Mouse (Mus musculus) lung, postnatal 25 days (tissue): Measurements from ENCODE around the gene Tbxa2r.

Experiments
- DNase-seq: peaks from one replicate; pipeline ENCODE4 v3.0.0; 2022; ENCODE audit warnings: low spot score

The Tbxa2r gene

DNA sequence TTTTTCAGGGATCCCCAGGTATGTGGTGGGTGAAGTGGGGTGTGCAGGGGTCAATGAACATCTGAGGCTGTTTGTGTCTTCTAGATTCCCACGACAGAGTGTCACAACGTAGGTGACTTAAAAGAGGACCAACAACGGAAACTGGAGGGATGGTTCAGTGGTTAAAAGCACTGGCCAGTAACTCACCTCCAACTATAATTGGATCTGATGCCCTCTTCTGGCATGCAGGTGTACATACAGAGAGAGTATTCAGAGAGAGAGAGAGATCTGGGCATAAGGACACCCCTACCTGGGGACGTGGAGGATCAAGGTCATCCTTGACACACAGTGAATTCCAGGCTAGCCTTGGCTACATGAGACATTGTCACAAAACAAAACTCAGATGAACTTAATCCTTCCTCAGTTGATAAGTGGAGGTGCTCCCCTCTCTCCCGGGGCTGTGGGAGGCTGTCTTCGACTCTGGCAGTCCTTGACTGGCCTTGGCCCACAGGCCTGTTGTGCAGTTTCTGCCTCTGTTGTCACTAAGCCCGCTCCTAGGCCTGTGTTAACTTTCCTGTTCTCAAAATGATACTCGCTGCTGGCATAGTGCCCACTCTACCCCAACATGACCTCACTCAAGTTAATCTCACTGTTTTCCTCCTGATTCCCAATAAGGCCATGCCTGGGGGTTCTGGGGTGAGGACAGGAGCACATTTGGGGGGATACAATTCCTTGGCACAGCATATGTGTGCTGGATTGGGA lies 16.1 kb downstream of the Tbxa2r start:
- DNase-seq: no peak

DNA sequence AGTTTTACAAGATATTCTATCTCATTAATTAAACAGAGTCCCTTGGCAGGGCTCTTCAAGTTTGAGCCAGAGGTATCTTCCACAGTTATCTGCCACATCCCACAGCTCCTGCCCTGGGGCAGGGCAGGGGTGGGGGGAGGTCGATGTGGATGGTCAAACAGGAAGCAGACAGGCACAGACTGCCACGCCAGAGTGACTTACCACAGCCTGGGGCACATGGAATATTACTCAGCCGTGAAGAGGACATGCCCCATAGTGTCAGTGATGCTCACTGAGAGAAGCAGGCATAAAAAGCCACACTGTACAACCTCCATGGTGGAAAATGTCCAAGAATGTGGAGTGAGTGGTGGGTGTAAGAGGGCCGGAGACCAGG lies 16.6 kb downstream of the Tbxa2r start:
- no peak for DNase-seq

DNA sequence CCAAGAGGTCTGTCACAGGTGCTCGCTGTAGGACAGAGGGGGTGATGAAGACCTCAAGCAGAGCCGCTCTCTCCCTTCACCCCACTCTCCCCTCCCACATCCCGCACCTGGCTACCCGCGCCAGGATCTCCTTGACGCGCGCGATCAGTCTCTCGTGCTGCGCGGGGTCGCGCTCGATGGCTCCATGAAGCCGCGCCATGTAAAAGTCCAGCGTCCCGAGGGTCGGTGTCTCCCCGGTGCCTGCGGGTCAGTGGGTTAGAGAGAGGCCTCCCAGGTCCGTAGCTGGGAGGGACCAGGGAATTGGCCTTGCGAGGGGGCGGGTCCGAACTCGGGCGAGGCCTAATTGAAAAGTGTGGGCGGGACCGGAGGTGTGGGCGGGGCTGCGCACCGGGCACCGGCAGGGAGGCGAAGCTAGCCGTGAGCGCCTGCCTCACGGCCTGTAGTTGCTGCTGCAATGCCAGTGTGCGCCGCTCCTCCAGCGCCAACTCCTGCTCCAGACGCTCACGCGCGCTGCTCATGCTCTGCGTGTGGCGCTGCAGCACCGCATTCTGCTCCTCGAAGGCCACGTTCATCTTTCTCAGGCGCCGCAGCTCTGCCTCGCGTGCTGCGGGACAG lies 18.0 kb downstream of the Tbxa2r start:
- peak; percentile 72 for DNase-seq

DNA sequence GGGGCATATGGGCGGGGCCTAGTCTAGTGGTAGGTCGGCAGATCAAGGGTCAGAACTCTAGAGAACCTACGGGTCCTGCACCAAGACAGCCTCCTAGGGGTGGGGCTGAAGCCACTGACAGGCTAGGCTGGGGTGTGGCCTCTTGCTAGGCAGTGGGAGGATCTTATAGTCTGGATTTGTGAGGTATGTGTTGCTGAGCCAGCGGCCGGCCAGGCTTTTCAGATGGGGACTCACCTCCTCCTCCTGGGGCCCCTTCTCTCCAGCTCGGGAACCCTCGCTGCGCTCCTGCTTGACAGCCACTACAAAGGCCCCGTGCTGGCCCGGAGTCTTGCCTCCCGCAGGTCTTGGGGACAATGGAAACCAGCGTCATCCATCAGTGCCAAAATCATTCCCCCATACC lies 20.6 kb downstream of the Tbxa2r start:
- DNase-seq: peak; percentile 55

DNA sequence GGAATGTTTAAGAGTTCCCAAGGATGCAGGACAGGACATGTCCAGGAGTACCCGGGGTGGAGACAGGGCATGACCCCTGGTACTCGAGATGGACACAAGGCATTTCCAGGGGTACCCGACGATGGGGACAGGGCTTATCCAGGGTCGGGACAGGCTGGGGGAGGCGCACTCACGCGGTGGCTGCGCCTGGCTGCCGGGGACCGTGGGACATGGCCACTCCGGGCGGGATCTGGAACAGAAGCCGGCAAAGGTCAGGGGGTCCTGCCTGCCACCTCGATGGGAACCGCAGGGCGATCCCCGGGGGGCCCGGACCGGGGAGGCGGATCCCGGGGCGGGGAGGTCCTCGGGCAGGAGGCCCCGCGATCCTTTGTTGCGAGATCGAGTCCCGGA lies 21.4 kb downstream of the Tbxa2r start:
- no peak for DNase-seq

DNA sequence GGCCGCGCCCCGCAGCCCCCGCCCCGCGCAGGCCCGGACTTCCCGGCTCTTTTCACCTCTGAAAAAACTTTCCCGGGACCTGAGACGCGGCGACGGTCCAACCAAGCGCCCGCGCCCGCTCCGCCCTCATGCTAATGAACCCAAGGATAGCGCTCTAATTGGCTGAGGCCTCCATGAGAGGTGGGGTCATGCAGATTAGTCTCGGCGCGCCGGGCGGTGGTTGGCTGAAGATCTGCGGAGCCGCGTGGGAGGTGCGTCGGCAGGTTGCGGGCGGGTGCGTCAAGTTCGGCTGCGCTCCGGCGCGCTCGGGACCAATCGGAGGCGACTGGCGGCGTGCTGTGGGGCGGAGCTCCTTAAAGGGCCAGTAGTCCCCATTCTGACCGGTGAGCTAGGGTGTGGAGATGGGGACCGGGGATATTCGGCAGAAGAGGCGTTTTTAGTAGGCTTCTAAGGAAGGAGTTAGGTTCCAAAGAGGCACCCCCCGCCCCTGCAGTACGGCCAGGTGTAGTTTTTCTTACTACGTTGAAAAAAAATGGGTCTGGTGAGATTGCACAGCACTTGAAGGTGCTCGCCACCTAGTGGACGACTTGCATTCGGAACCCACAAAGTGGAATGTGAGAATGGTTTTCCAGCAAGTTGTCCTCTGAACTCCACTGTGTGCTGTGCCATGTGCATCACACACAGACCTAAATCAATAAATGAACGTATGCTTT lies 22.0 kb downstream of the Tbxa2r start, which contains the start of gene Hmg20b:
Gene Hmg20b (minus strand): TSS at position 130 of the 713 bp plus-strand sequence.
- DNase-seq: peak; percentile 100

DNA sequence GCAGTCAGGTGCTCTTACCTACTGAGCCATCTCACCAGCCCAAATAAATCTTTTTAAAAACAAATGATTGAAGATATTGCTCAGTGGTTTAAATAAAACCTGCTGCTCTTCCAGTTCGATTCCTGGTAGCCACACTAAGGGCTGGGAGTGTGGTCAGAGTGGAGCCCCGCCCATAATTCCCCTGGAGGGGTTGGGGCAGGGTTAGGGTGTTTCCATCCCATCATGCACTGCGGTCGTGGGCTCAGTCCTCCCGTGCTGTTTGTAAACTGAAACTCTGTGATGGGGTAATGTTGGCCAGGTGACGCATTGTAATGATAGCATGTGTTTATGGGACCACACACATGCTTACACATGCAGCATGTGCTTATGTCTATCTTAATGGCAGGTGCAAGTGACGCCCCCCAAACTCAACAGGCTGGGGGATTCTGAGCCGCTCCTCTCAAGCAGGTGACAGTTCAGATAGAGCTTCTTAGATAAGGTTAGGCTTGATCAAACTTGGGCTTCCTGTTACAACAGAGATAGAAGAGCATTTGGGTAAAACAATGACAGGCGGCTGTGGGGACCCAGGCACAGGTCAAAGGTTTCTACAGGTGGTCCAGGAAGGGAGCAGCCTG lies 23.3 kb downstream of the Tbxa2r start:
- no peak for DNase-seq

DNA sequence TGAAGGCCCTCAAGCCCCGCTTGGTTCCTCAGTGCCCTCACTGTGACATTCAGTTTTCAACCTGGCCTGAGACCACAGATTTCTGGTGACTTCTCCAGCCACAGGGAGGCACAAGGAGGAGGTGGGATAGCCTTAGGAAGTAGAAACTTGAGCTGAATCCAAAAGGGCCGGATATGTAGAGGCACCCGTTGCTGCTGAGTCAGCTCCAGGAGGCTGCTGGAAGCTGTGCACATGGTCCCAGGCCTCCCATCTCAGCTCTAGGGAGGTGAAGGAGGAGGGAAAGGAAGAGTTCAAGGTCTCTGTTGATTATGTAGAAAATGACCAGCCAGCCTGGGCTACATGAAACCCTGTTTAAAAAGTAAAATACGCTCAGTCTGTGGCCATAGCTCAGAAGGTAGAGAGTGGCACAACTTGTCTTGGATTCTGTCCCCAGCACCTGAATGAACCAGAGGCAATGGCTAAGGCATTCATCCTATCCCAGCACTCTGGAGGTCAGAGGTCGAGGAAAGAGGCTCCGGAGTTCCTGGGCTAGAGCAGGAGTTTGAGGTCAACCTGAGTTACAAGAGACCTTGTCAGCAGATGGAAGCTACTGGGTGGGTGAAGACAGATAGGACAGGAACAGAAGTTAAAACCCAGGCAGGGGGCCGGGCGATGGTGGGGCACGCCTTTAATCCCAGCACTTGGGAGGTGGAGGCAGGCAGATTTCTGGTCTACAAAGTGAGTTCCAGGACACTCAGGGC lies 26.4 kb downstream of the Tbxa2r start:
- no peak for DNase-seq

DNA sequence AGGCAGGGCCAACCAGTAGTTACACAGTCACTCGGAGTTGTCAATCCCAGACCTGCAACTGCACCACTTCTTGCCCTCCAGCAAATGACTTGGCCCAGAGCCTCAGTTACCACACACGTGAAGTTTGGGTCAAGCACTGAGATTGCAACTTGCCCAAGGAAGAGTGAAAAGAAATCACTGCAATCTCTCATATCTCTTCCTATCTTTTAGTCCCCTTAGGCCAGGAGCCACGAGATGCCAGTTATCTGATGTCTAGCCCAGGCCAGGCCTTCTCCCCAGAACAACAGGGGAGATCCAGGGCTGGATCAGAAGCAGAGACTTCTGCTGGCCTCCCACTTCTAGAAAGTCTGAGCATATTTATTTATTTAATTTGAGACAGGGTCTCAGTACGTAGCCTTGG lies 27.0 kb downstream of the Tbxa2r start:
- DNase-seq: no peak

DNA sequence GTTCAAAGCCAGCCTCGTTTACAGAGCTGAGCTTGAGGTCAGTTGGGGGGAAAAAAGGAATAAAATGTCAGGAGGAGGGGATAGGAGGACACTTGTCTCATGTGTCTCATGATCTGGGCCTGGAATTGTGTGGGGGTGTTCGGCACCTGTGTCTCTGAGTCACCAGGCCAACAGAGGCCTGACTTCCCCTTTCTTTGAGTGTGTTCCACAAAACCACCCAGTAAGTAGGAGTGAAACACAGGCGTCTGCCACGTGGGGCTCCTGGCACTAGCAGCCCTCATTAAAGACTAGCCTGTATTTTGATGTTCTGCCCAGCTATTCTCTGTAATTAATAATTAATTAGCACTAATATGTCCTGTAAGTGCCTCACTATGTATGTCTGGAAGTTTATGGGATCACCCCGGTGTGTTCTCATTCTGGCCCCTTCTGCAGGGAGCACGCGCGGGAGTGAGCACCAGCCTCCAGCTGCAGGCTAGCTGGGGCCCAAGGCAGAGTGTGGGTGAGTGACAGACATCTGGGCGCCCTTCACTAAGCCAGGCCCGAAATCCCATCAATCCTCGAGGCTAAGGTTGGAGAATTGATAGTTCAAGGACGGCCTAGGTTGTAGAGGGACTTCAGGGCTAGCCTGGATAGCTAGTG lies 27.9 kb downstream of the Tbxa2r start:
- peak; percentile 50 for DNase-seq

DNA sequence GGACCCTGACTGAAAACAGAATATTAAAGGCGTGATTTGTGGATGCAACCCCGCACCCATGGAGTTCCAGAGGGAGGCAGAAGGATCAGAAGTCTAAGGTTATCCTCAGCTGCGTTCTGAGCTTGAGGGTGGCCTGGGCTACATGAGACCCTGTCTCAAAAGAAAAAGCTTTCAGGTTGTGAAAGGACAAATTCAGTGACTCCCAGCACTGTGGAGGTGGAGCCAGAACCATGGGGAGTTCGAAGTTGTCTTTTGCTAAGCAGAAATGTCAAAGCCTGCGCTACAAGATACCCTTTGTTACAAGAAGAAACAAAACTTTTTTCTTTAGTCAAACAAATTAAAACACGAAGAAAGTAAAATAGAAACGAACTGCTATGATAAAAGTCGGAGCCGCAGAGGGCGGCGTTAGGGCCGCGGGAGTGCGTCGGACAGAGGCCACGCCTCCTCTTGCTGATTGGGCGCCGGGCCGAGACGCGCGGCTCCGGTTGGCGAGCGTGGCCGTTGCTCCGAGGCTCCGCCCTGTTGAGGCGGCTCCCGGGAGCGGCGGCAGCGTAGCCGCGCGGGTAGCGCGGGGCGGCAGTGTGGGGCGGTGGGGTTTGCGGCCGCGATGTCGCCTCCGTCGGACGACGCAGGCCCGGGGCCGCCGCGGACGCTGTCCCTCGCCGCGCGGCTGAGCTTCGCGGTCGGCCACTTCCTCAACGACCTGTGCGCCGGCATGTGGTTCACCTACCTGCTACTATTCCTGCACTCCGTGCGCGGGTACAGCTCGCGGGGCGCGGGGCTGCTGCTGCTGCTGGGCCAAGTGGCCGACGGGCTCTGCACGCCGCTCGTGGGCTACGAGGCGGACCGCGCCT lies 28.7 kb downstream of the Tbxa2r start, which contains the start of gene Mfsd12:
Gene Mfsd12 (plus strand): TSS at position 501 of the 854 bp plus-strand sequence.
- DNase-seq: peak; percentile 92

DNA sequence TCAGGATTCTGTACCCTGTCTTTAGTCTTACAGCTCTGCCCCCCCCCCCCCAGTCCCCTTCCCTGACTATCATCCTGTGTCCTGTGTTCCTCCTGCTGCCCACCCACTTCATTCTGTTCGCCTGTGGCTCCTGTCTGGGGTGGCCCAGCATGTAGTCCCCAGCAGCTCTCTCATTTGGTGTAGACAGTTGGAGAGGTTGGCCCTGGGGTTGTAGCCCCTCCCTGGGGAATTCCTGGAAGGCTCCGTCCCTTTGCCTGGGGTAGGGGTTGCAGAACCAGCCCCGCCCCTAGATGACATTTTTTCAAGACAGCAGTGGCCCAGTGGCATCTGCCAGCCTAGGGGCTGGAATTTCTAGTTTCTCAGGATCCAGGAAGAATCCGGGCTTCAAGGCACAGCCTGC lies 29.7 kb downstream of the Tbxa2r start:
- DNase-seq: no peak

DNA sequence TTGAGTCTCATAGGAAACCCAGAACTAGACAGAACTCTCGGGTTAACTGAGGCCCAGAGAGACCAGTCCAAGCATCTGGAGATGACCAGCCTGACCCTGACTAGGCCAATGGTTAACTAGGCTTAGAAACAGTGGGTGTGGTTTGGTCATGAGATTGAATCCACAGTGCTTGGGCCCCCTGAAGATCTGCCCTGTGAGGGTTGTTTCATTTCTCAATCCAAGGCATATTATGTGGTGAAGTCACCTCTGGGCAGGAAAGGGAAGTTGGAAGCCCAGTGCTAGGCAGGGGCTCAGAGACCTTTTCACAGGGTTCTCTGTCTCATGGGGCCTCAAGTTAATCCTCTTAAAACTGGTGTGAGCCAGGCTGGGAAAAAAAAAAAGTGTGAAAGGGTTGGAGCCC lies 30.3 kb downstream of the Tbxa2r start:
- no peak for DNase-seq

DNA sequence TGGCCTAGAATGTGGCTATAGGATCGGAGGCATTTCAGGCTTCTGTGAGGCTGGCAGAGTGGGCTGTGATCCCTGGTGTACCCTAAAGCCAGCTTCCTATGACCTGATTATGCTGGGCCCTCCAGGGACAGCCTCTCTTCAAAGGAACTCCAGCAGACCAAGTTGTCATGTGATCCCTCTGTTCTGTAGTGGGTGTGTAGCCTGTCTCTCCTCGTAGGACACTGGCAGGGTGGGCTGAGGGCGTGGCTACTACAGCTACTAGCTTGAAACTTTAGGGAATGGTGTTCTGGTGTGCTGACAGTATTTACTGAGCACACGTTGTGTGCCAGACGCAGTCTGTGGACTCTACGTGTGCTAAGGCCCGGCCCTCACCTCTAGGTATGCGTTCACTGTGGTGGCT lies 32.2 kb downstream of the Tbxa2r start:
- no peak for DNase-seq

DNA sequence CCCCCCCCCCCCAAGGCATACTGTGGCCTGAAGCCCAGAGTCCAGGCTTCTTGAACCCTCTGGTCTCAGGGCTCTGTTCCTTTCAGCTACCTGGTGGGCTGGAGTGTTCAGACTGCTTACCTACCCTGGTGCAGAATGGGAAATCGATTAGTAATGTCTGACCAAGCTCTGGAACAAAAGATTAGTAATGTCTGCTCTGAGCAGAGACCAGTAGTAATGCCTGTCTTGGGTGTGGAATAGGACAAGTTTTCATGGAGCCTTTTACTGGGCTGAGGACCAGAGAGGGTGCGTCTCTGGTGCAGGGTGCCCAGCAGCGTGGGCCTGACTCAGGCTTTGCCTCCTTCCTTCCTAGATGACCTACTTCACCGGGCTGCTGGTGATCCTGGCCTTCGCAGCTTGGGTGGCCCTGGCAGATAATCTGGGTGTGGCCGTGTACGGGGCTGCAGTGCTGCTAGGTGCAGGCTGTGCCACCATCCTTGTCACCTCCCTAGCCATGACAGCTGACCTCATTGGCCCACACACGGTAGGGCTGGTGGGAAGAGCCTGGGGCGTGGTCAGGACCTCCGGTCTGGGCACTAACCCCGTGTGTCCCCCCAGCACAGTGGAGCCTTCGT lies 33.9 kb downstream of the Tbxa2r start:
- no peak for DNase-seq

DNA sequence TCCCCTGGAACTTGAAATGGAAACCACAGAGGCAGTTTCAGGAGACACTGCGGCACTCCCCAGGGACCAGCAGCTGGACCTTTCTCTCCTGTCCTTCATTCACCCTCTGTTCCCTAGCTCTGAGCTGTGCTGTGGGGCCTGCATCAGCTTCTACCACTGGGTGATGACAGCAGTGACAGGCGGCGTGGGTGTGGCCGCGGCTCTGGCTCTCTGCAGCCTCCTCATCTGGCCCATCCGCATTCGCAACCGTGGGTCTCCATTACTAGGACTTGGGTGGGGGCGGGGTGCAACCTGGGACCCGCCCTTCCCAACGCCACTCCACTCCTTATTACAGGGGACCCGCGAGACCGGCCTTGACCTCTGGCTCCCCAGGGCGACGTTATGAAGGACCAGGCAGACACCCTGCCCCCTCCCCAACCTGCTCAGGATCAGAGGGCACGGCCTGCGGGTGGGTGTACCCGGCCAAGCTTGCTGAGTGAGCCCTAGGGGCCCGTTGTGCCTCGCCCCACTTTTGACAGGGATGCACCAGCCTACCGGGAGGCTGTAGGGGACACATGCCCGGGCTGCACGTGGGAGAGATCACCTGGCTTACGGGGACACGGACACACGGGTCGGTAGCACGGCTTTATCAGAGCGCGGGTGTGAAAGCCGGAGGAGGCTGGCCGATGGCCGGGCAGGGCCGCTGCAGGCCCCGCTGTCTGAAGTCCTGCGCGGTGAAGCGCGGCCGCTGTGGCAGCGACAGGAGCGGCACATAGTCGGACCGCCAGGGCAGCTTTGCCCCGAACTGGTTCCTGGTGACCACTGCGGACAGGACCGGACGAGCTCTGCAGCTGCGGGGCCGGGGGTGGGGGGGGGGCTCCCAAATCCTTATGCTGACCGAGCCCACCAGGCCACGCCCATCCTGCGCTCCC lies 35.2 kb downstream of the Tbxa2r start:
- no peak for DNase-seq

DNA sequence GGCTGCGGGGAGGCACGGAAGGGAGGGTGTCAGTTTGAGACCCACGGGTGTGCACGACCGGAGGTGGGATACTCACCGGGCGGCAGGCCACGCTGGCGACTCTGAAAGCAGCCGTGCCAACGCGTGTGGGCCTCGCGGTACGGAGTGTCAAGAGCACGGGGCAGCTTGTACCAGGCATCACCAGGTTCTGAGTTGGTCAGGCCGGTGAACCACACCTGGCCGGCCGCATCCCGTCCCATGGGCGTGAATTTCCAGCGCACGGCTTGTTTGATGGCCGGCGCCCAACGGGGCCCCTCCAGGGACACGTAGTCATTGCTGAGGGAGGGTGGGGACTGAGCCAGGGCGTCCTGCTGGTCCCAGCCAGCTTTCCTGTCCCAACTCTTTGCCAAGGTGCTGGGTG lies 36.1 kb downstream of the Tbxa2r start:
- no peak for DNase-seq

DNA sequence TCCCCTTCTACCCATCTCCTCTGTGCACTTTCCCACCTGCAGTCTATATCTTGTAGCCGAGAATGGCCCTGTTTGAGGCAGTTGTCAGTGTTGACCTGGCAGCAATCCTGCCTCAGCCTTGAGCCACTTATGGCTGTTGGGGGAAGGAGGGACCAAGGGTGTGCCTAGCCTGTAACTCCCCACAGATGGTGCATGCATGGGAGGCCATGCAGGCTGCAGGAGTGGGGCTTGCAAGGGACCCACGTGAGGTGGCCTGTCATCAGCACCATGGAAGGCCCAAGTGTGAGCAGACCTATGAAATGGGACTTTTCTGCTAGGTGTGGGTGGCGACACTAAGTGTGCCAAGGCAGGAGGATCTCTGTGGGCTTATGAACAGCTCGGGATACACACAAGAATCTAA lies 36.5 kb downstream of the Tbxa2r start:
- DNase-seq: no peak
